Mouse (Mus musculus) heart, embryonic 12.5 days (tissue): ENCODE measurements around the gene Gm867. TPM values are rescaled to one million over a fixed set of nuclear protein-coding genes. Genes with fewer than 3 reads are reported as not detected.

Experiments used
- ATAC-seq: fragments of 200-750 bp; cut with Nextera tagmentation; 2 replicates; pipeline ENCODE4 v1.8.0; 2017; ENCODE audit warnings: moderate TSS enrichment, moderate library complexity; ENCODE audit not compliant: insufficient number of reproducible peaks, low FRiP score
- H3K27ac ChIP-seq: fragments of 300-500 bp; sonication (generic); 2 replicates; pipeline ENCODE4 v1.5.1; 2016; ENCODE audit warnings: mild to moderate bottlenecking, moderate library complexity; ENCODE audit not compliant: poor library complexity, severe bottlenecking
- H3K27me3 ChIP-seq: fragments of 300-500 bp; sonication (generic); replicated peaks from 2 replicates; pipeline ENCODE4 v1.6.1; 2016; ENCODE audit warnings: mild to moderate bottlenecking, moderate library complexity
- H3K36me3 ChIP-seq: fragments of 300-500 bp; sonication (generic); 2 replicates; pipeline ENCODE4 v1.6.1; 2016; ENCODE audit warnings: mild to moderate bottlenecking, moderate library complexity
- H3K4me1 ChIP-seq: fragments of 300-500 bp; sonication (generic); replicated peaks from 2 replicates; pipeline ENCODE4 v1.6.1; 2016; ENCODE audit warnings: mild to moderate bottlenecking
- H3K4me2 ChIP-seq: fragments of 300-500 bp; sonication (generic); 2 replicates; pipeline ENCODE4 v1.6.1; 2016; ENCODE audit warnings: mild to moderate bottlenecking, moderate library complexity
- H3K4me3 ChIP-seq: fragments of 300-500 bp; sonication (generic); 2 replicates; pipeline ENCODE4 v1.5.1; 2016; ENCODE audit warnings: mild to moderate bottlenecking
- H3K9ac ChIP-seq: fragments of 300-500 bp; sonication (generic); 2 replicates; pipeline ENCODE4 v1.6.1; 2016; ENCODE audit warnings: mild to moderate bottlenecking, moderate library complexity
- H3K9me3 ChIP-seq: fragments of 300-500 bp; sonication (generic); replicated peaks from 2 replicates; pipeline ENCODE4 v1.6.1; 2016; ENCODE audit warnings: mild to moderate bottlenecking, moderate library complexity
- WGBS: fragments of 180-500 bp; shearing (Covaris S2); methylation state at CpG from one replicate; pipeline ENCODE4 v1.1.7; 2016; 5-methylcytosine and 5-hydroxymethylcytosine counted together
- polyA plus RNA-seq: library from polyadenylated mRNA; unstranded; fragments of >200 nt; fragmentation: Nextera tagmentation; extraction: Ambion mirVana; gene quantifications from 2 replicates; pipeline ENCODE4 v1.2.1, GENCODE M21; 2016

The Gm867 gene
- polyA plus RNA-seq, 1 experiment from 2014 or later, result 1.1 TPM

DNA sequence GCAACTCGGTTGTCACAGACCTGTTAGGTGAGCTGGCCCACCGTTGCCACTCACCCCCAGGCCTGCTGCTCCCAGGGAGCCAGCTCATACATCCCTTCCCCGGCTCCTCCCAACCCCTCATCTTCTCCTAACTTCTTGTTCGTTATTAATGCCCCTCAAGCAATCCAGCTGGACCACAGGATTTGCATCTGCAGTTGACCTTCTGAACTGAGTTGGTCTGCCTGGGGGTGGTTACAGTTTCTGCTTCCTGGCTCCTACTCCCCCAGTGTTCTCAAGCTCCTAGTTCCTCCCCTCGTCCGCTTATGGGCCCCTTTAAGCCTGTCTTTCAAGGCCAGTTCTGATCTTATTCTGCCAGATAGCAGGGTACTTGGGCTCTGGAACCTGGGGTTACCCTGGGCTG lies 45.9 kb downstream of the Gm867 start:
- Histone ChIP-seq H3K4me3 (no peak overlapping the region), H3K9me3 (no peaks in the 10 kb centered on the region), H3K4me2 (no peak overlapping the region), H3K4me1 (peaks cover 30% of the 10 kb centered on the region), H3K9ac (no peak overlapping the region), H3K27me3 (no peaks in the 10 kb centered on the region), H3K27ac (no peak overlapping the region), H3K36me3 (peaks cover 41% of the 10 kb centered on the region)
- no peak for ATAC-seq
- WGBS, result 74% methylated on average over 6 of the region's 6 CpGs

- Histone ChIP-seq H3K27me3 (no peaks in the 10 kb centered on the region), H3K4me1 (peaks cover 28% of the 10 kb centered on the region), H3K4me2 (peak within 1 kb of the TSS; percentile 83), H3K9me3 (no peaks in the 10 kb centered on the region), H3K9ac (peak within 1 kb of the TSS; percentile 50), H3K27ac (no peak within 1 kb of the TSS; the same call in 1 of the 2 replicates), H3K36me3 (peaks cover 37% of the 10 kb centered on the region), H3K4me3 (peak within 1 kb of the TSS; percentile 47)
- peak; percentile 99 for ATAC-seq
- WGBS, result 2% methylated on average over 51 of the region's 51 CpGs
Measured at GRCm38 (mm10) chr10:75893089-75893750, 47.3 kb downstream of the Gm867 start, which contains the start of gene Derl3. Derl3 (plus strand) TSS chr10:75893413.

GRCm38 (mm10) chr10:75889406-75890153 lies 50.9 kb downstream of the Gm867 start:
- H3K4me2 ChIP-seq, result no peak overlapping the region
- H3K36me3 ChIP-seq, result peaks cover 8% of the 10 kb centered on the region; the same call in 1 of the 2 replicates
- H3K27ac ChIP-seq, result no peak overlapping the region
- no peaks in the 10 kb centered on the region for H3K27me3 ChIP-seq
- no peaks in the 10 kb centered on the region for H3K9me3 ChIP-seq
- WGBS, result 40% methylated on average over 8 of the region's 8 CpGs
- H3K4me1 ChIP-seq, result peaks cover 22% of the 10 kb centered on the region
- H3K9ac ChIP-seq, result no peak overlapping the region
- H3K4me3 ChIP-seq, result no peak overlapping the region
- no peak for ATAC-seq

Other genes starting within 250 kb of the Gm867 start
- gene Cabin1, start 176.3 kb downstream of the Gm867 start, polyA plus RNA-seq, result 26.0 and 26.7 TPM in 2 replicates
- gene Ddt, start 167.3 kb downstream of the Gm867 start, polyA plus RNA-seq, result 31.0 and 35.3 TPM in 2 replicates
- not detected in 2 replicates for gene Gm20441, start 159.7 kb downstream of the Gm867 start, polyA plus RNA-seq
- 2.7 and 3.2 TPM in 2 replicates for gene Gstt3, start 159.3 kb downstream of the Gm867 start, polyA plus RNA-seq
- 3.9 and 4.2 TPM in 2 replicates for gene Gstt1, start 142.1 kb downstream of the Gm867 start, polyA plus RNA-seq
- gene Gstt4, start 118.1 kb downstream of the Gm867 start, polyA plus RNA-seq, result not detected in 2 replicates
- gene Gstt2, start 103.2 kb downstream of the Gm867 start, polyA plus RNA-seq, result 7.2 and 8.1 TPM in 2 replicates
- 2,266 and 2,393 TPM in 2 replicates for gene Mif, start 80.4 kb downstream of the Gm867 start, polyA plus RNA-seq
- gene Derl3, start 47.3 kb downstream of the Gm867 start, polyA plus RNA-seq, result 2.1 and 2.2 TPM in 2 replicates
- 125 and 126 TPM in 2 replicates for gene Smarcb1, start 19.1 kb downstream of the Gm867 start, polyA plus RNA-seq
- gene Chchd10, start 7.5 kb downstream of the Gm867 start, polyA plus RNA-seq, result 408 and 409 TPM in 2 replicates
- gene Mmp11, start 4.2 kb downstream of the Gm867 start, polyA plus RNA-seq, result 25.4 and 27.1 TPM in 2 replicates
- 0.24 TPM in 1 of 2 replicates, not detected in the other for gene Vpreb3, start 2.4 kb upstream of the Gm867 start, polyA plus RNA-seq
- gene Gm5134, start 13.8 kb upstream of the Gm867 start, polyA plus RNA-seq, result 0.06 TPM in 1 of 2 replicates, not detected in the other
- 19.2 and 19.7 TPM in 2 replicates for gene Zfp280b, start 92.0 kb upstream of the Gm867 start, polyA plus RNA-seq
- gene Slc5a4b, start 170.3 kb upstream of the Gm867 start, polyA plus RNA-seq, result not detected in 2 replicates
- gene Slc5a4a, start 206.8 kb upstream of the Gm867 start, polyA plus RNA-seq, result not detected in 2 replicates